Mouse (Mus musculus) thymus, adult 18-20 months (tissue): ENCODE results near the gene Eef1akmt1.

Experiments
- DNase-seq, 2 experiments: peaks; one replicate each; pipeline ENCODE4 v3.0.0; 2022; ENCODE audit warnings: mixed read lengths in 2 of 2

Eef1akmt1 gene

GRCm38 (mm10) chr14:57571155-57572133 lies at the start of gene Eef1akmt1:
Eef1akmt1 (minus strand) TSS chr14:57571612.
- DNase-seq = peak; percentile 90 to 92

GRCm38 (mm10) chr14:57620598-57621236 lies 49.3 kb upstream of the Eef1akmt1 start:
- no peak for DNase-seq

GRCm38 (mm10) chr14:57619487-57619886 lies 48.1 kb upstream of the Eef1akmt1 start:
- no peak for DNase-seq

- DNase-seq = no peak
Observed at GRCm38 (mm10) chr14:57617675-57618074, 46.3 kb upstream of the Eef1akmt1 start.

- DNase-seq = no peak
Observed at GRCm38 (mm10) chr14:57616339-57616965, 45.0 kb upstream of the Eef1akmt1 start.

GRCm38 (mm10) chr14:57615828-57616227 lies 44.4 kb upstream of the Eef1akmt1 start:
- DNase-seq = no peak

- no peak for DNase-seq
Observed at GRCm38 (mm10) chr14:57611034-57611433, 39.6 kb upstream of the Eef1akmt1 start.

- no peak for DNase-seq
Observed at GRCm38 (mm10) chr14:57609816-57610329, 38.5 kb upstream of the Eef1akmt1 start.

- DNase-seq = peak in 1 of 2 experiments; percentile 10
Observed at GRCm38 (mm10) chr14:57607500-57607899, 36.1 kb upstream of the Eef1akmt1 start.

- DNase-seq = no peak
Observed at GRCm38 (mm10) chr14:57606663-57607365, 35.4 kb upstream of the Eef1akmt1 start.

GRCm38 (mm10) chr14:57593279-57593678 lies 21.9 kb upstream of the Eef1akmt1 start:
- no peak for DNase-seq

- no peak for DNase-seq
Observed at GRCm38 (mm10) chr14:57591830-57592229, 20.4 kb upstream of the Eef1akmt1 start.

- no peak for DNase-seq
Observed at GRCm38 (mm10) chr14:57576364-57577060, 5.1 kb upstream of the Eef1akmt1 start.

- DNase-seq = no peak
Observed at GRCm38 (mm10) chr14:57574792-57575587, 3.6 kb upstream of the Eef1akmt1 start.

- no peak for DNase-seq
Observed at GRCm38 (mm10) chr14:57565626-57566025, 5.8 kb downstream of the Eef1akmt1 start.

GRCm38 (mm10) chr14:57556922-57557321 lies 14.5 kb downstream of the Eef1akmt1 start:
- DNase-seq = no peak

GRCm38 (mm10) chr14:57555471-57556070 lies 15.8 kb downstream of the Eef1akmt1 start:
- DNase-seq = no peak

- no peak for DNase-seq
Observed at GRCm38 (mm10) chr14:57554434-57554833, 17.0 kb downstream of the Eef1akmt1 start.

- no peak for DNase-seq
Observed at GRCm38 (mm10) chr14:57552945-57553344, 18.5 kb downstream of the Eef1akmt1 start.

- no peak for DNase-seq
Observed at GRCm38 (mm10) chr14:57547062-57547461, 24.4 kb downstream of the Eef1akmt1 start.
